Mouse (Mus musculus): ENCODE results near the gene Mblac1. TPM values are rescaled to one million over a fixed set of nuclear protein-coding genes. Genes with fewer than 3 reads are reported as not detected.

Gene Mblac1
- polyA plus RNA-seq (2016; fragmentation: Nextera tagmentation; extraction: Ambion mirVana), result 9.3 and 11.4 TPM in 2 replicates

DNA sequence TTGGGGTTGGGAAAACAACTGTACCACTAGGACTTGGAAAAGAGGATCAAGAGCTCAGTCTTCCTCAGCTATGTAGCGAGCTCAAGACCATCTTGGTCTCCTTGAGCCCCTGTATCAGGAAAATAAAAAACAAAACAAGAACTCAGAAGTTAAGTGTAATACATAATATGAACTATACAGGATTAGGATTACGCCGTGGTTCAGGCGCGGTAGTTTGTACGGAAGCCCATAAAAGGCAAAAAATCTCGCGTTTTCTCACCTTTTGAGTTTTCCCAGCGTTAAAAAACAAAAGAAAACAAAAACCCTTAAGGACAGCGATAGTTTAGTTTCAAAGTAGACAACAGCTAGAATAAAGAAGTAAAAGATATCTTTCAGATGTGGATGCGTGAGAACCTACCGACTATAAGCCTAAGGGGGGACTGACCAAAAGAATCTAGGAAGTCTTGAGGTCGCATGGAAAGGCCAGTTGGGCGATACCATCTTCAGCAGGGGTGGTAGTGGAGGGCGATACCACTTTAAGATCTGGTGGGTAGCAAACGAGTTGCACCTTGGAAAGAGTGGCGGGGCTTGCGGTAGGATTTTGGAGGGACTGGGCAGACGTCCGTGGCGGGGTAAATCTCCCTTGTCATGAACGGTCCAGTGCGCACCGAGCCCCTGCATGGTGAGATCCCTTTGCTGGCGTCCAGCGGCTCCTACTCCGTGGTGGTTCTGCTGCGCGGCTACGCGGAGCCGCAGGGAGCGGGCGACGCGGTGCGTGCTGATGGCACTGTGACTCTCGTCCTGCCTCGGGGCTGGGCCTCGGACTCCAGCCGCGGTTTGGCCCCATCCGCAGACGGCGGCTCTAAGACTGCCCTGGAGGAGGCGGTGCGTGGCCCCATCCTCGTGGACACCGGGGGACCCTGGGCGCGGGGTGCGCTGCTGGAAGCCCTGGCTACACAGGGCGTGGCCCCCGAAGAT is at the start of gene Mblac1:
TSS of gene Mblac1 (plus strand) at position 544 of the 957 bp plus-strand sequence.
- Histone ChIP-seq H3K9ac (peak within 1 kb of the TSS; percentile 89), H3K36me3 (peaks cover 33% of the 10 kb centered on the region), H3K27ac (peak within 1 kb of the TSS; percentile 78), H3K4me2 (replicated peaks) (peak within 1 kb of the TSS; percentile 88), H3K27me3 (no peaks in the 10 kb centered on the region), H3K9me3 (no peaks in the 10 kb centered on the region), H3K4me3 (peak within 1 kb of the TSS; percentile 68), H3K4me1 (no peaks in the 10 kb centered on the region)
- ATAC-seq (ENCODE audit: insufficient number of reproducible peaks, insufficient read depth, low FRiP score, low TSS enrichment), result peak; percentile 42
- WGBS, result 7% methylated on average over 54 of the region's 54 CpGs

DNA sequence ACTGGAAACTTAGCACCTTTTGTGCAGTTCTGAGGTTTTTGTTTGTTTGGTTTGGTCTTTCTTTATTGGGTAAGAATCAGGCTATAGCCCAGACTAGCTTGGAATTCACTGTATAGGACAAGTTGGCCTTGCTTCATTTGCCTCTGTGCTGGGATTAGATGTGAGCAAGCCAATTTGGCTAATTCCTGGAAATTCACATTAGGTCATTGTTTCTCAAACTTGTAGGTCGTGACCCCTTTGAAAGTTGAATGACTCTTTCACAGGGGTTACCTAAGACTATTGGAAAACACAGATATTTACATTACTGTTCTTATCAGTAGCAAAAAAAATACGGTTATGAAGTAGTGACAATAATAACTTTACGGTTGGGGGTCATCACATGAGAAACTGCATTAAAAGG is 39.7 kb upstream of the Mblac1 start:
- H3K27me3 ChIP-seq, result no peaks in the 10 kb centered on the region
- no peak overlapping the region for H3K27ac ChIP-seq
- peak overlapping the region; percentile 78 for H3K4me3 ChIP-seq
- H3K4me2 ChIP-seq (replicated peaks), result peak overlapping the region; percentile 73
- H3K4me1 ChIP-seq, result peaks cover 3% of the 10 kb centered on the region; the same call in 1 of the 2 replicates
- H3K9me3 ChIP-seq, result no peaks in the 10 kb centered on the region
- 85% methylated on average over 3 of the region's 3 CpGs for WGBS
- peaks cover 30% of the 10 kb centered on the region for H3K36me3 ChIP-seq
- ATAC-seq (ENCODE audit: insufficient number of reproducible peaks, insufficient read depth, low FRiP score, low TSS enrichment), result no peak
- peak overlapping the region; percentile 88 for H3K9ac ChIP-seq

- Histone ChIP-seq H3K27me3 (no peaks in the 10 kb centered on the region), H3K4me3 (peak within 1 kb of the TSS; percentile 78), H3K4me1 (peaks cover 3% of the 10 kb centered on the region; the same call in 1 of the 2 replicates), H3K9ac (peak within 1 kb of the TSS; percentile 88), H3K9me3 (no peaks in the 10 kb centered on the region), H3K4me2 (replicated peaks) (peak within 1 kb of the TSS; percentile 73), H3K36me3 (peaks cover 25% of the 10 kb centered on the region), H3K27ac (peak within 1 kb of the TSS; percentile 93)
- WGBS, result under 1% methylated on average over 31 of the region's 31 CpGs
- ATAC-seq (ENCODE audit: insufficient number of reproducible peaks, insufficient read depth, low FRiP score, low TSS enrichment), result peak; percentile 92
These were observed 38.6 kb upstream of the Mblac1 start, which contains the start of gene Zfp113 for GRCm38 (mm10) chr5:138155443-138155976. TSS of gene Zfp113 (minus strand) at chr5:138155744.

DNA sequence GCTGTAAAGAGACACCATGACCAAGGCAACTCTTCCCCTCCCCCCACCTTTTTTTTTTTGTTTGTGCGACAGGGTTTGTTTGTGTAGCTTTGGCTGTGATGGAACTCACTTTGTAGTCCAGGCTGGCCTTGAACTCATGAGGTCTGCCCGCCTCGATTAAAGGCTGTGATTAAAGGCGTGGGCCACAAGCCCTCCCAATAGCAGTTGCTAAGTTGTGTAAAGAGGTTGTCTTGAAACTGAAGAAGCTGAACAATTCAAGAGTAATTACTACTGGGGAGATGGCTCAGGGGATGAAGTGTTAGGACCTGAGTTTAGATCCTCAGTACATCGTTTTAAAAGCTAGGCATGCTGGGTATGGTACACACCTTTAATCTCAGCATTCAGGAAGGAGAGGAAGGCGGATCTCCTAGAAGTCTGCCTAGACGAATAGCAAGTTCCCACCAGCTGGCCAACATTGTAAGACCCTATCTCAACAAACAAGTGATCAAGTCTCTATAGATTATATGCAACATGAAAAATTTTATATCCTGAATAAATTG is 33.8 kb upstream of the Mblac1 start:
- no peak overlapping the region; the same call in 1 of the 2 replicates for H3K27ac ChIP-seq
- H3K4me1 ChIP-seq, result peaks cover 9% of the 10 kb centered on the region
- H3K4me2 ChIP-seq (replicated peaks), result peak overlapping the region; percentile 67
- 72% methylated on average over 7 of the region's 7 CpGs for WGBS
- no peak for ATAC-seq (ENCODE audit: insufficient number of reproducible peaks, insufficient read depth, low FRiP score, low TSS enrichment)
- no peaks in the 10 kb centered on the region for H3K9me3 ChIP-seq
- H3K36me3 ChIP-seq, result peaks cover 30% of the 10 kb centered on the region
- no peak overlapping the region for H3K9ac ChIP-seq
- peak overlapping the region; percentile 69 for H3K4me3 ChIP-seq
- no peaks in the 10 kb centered on the region for H3K27me3 ChIP-seq

GRCm38 (mm10) chr5:138160842-138161665 is 33.1 kb upstream of the Mblac1 start, which contains the start of gene Cops6:
TSS of gene Cops6 (plus strand) at chr5:138161071.
- under 1% methylated on average over 42 of the region's 42 CpGs for WGBS
- Histone ChIP-seq H3K9ac (peak within 1 kb of the TSS; percentile 75), H3K27ac (peak within 1 kb of the TSS; percentile 65), H3K9me3 (no peaks in the 10 kb centered on the region), H3K4me3 (peak within 1 kb of the TSS; percentile 69), H3K4me2 (replicated peaks) (peak within 1 kb of the TSS; percentile 67), H3K27me3 (no peaks in the 10 kb centered on the region), H3K36me3 (peaks cover 38% of the 10 kb centered on the region), H3K4me1 (peaks cover 9% of the 10 kb centered on the region)
- peak; percentile 93 for ATAC-seq (ENCODE audit: insufficient number of reproducible peaks, insufficient read depth, low FRiP score, low TSS enrichment)

DNA sequence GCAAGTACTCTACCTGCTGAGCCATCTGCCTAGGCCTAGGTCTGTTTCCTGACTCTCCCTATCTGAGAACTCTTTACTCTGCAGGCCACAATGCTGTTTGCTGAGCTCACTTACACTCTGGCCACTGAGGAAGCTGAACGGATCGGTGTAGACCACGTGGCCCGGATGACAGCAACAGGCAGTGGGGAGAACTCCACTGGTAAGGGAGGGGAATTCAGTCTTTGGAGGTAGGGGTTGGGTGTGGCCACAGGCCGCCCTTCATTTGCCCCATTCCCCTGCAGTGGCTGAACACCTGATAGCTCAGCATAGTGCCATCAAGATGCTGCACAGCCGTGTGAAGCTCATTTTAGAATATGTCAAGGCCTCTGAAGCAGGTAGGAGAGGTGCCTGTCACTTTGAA is 31.1 kb upstream of the Mblac1 start:
- H3K9me3 ChIP-seq, result no peaks in the 10 kb centered on the region
- H3K4me1 ChIP-seq, result peaks cover 9% of the 10 kb centered on the region
- H3K4me3 ChIP-seq, result no peak overlapping the region
- WGBS, result 74% methylated on average over 6 of the region's 6 CpGs
- H3K27me3 ChIP-seq, result no peaks in the 10 kb centered on the region
- H3K4me2 ChIP-seq (replicated peaks), result no peak overlapping the region
- H3K9ac ChIP-seq, result no peak overlapping the region
- no peak overlapping the region for H3K27ac ChIP-seq
- no peak for ATAC-seq (ENCODE audit: insufficient number of reproducible peaks, insufficient read depth, low FRiP score, low TSS enrichment)
- peaks cover 58% of the 10 kb centered on the region for H3K36me3 ChIP-seq

DNA sequence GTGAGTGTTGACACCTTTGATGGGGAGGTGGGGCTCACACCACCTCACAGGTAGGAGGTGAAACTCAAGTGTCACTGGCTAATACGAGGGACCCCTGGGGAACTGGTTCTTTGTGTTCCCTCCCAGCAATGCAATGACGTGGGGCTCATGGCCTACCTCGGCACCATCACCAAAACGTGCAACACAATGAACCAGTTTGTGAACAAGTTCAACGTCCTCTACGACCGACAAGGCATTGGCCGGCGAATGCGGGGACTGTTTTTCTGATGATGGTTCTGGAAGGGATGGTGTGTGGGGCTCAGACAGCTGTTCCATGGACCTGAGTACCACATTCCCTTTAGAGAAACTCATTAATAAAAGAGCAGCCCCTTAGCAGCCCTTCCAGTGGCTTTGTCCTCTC is 30.5 kb upstream of the Mblac1 start:
- Histone ChIP-seq H3K36me3 (peaks cover 63% of the 10 kb centered on the region), H3K9me3 (no peaks in the 10 kb centered on the region), H3K27me3 (no peaks in the 10 kb centered on the region), H3K4me1 (peaks cover 9% of the 10 kb centered on the region), H3K4me3 (no peak overlapping the region), H3K9ac (no peak overlapping the region), H3K27ac (no peak overlapping the region), H3K4me2 (replicated peaks) (no peak overlapping the region)
- no peak for ATAC-seq (ENCODE audit: insufficient number of reproducible peaks, insufficient read depth, low FRiP score, low TSS enrichment)
- 75% methylated on average over 10 of the region's 10 CpGs for WGBS

DNA sequence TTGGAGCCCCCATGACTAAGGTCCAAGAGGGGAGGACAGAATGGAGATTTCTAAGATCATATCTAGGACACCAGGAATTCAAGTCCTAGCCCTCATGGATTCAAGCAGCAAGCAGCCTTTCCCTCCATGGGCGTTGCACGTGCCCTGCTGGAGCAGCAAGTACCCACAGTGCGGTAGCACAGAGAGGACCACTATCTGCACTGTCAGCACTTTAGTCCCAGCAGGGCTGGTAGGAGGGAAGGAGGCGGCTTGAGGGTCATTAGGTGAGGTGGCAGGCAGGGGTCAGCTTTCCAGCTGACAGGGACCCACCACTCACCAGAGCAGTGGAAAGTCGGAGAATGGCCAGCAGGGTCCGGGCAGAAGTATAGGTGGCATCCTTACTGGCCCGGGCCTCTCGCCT is 28.5 kb upstream of the Mblac1 start:
- Histone ChIP-seq H3K4me3 (no peak overlapping the region), H3K27ac (no peak overlapping the region), H3K4me2 (replicated peaks) (no peak overlapping the region), H3K36me3 (peaks cover 70% of the 10 kb centered on the region), H3K4me1 (peaks cover 18% of the 10 kb centered on the region), H3K9me3 (no peaks in the 10 kb centered on the region), H3K9ac (no peak overlapping the region), H3K27me3 (no peaks in the 10 kb centered on the region)
- ATAC-seq (ENCODE audit: insufficient number of reproducible peaks, insufficient read depth, low FRiP score, low TSS enrichment), result no peak
- 83% methylated on average over 8 of the region's 8 CpGs for WGBS

DNA sequence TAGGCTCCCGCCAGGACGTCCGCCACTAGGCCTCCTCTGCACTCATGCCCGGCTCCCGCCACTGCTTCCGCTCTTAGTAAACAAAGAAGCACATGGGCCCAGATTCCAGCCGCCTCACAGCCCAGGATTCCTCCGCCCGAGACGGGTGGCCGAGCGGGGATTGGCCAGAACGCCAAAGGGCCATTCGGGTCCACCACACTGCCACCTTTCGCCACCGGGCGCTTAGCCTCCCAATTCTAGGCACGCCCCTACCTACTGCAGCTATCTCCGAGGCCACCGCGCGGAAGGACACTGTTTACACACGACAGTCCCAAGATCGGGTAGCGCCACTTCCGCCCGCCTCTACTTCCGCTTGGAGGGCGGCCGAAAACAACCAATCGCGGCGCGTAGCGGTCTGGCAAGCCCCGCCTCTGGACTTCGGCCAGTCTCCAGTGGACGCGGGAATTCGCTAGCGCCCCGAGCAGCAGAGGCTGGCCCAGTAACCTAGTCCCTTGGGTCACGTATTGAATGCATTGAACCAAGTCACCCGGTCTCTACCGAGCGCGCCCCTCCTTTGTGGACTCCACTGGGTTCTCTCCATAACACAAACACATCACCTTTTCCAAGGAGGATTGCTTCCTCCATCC is 23.1 kb upstream of the Mblac1 start:
- peak; percentile 84 for ATAC-seq (ENCODE audit: insufficient number of reproducible peaks, insufficient read depth, low FRiP score, low TSS enrichment)
- peak overlapping the region; percentile 83 for H3K9ac ChIP-seq
- peaks cover 57% of the 10 kb centered on the region for H3K36me3 ChIP-seq
- under 1% methylated on average over 47 of the region's 47 CpGs for WGBS
- peak overlapping the region; percentile 95 for H3K27ac ChIP-seq
- H3K9me3 ChIP-seq, result no peaks in the 10 kb centered on the region
- H3K27me3 ChIP-seq, result no peaks in the 10 kb centered on the region
- H3K4me2 ChIP-seq (replicated peaks), result peak overlapping the region; percentile 82
- peaks cover 19% of the 10 kb centered on the region for H3K4me1 ChIP-seq
- H3K4me3 ChIP-seq, result peak overlapping the region; percentile 87

DNA sequence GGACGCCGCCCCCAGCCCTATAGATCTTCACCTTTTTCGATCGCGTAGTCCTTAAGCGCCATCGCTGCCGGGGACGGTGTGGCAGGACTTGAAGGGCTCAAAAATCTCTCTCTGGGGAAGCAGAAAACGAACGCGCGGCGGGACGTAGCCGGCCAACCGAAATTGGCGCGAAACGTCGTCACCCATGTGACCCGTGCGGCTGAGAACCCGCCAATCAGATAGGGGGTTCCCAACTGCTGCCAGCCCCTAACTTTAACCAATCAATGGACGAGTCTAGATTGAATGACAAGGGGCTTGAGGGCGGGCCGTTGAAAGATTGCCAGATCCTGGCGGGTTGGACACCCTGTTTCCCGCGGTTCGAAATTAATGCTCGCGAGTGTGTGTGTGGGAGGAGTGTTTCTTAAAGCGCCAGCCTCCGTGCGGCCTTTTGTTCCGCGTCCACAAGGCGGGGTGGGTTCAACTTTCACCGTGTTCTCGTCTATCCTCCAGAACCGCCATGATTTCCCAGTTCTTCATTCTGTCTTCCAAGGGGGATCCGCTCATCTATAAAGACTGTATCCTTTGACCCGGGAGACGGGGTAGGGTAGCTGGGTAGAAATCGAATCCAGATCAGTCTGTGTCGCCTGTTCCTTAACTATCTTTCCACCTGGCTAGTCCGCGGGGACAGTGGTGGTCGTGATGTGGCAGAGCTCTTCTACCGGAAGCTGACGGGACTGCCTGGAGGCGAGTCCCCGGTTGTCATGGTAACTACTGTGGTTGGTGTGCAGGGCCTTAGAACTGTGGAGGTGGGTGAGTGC is 22.2 kb upstream of the Mblac1 start, which contains the start of the genes Ap4m1 and Mcm7:
TSS of gene Ap4m1 (plus strand) at position 308 of the 797 bp plus-strand sequence.
TSS of gene Mcm7 (minus strand) at position 728 of the 797 bp plus-strand sequence.
- Histone ChIP-seq H3K9ac (peak within 1 kb of the TSS; percentile 83), H3K4me2 (replicated peaks) (peak within 1 kb of the TSS; percentile 82), H3K27me3 (no peaks in the 10 kb centered on the region), H3K36me3 (peaks cover 57% of the 10 kb centered on the region), H3K27ac (peak within 1 kb of the TSS; percentile 95), H3K9me3 (no peaks in the 10 kb centered on the region), H3K4me1 (peaks cover 19% of the 10 kb centered on the region), H3K4me3 (peak within 1 kb of the TSS; percentile 87)
- WGBS, result under 1% methylated on average over 54 of the region's 54 CpGs
- peak; percentile 93 for ATAC-seq (ENCODE audit: insufficient number of reproducible peaks, insufficient read depth, low FRiP score, low TSS enrichment)

All from embryonic facial prominence, embryonic 12.5 days (tissue).